Comparison of ENCODE assay signal across 19 mouse cellular contexts in genomic region chr8:12175496-12175895, GRCm38 (mm10).
DNase-seq lines count a peak whose midpoint lies in the region; ATAC-seq lines count a peak whose summit lies in the region.
"Had no signal": no experiment of that assay in that cellular context is flagged by ENCODE, and none has a peak within 500 bp of the region (broad histone marks: within the 10 kb centered on the region; RNA-seq: fewer than 3 reads in every experiment).

No protein-coding gene starts in this region.

- H3K36me3 ChIP-seq in heart, embryonic 13.5 days: no peaks in the 10 kb centered on the region
- no peaks in the 10 kb centered on the region for H3K36me3 ChIP-seq in neural tube, embryonic 13.5 days
- no peaks in the 10 kb centered on the region for H3K36me3 ChIP-seq in forebrain, embryonic 16.5 days (ENCODE audit: control insufficient read depth, insufficient read depth)
- no peaks in the 10 kb centered on the region for H3K36me3 ChIP-seq in neural tube, embryonic 14.5 days (ENCODE audit: control insufficient read depth, insufficient read depth, low read length)
- H3K36me3 ChIP-seq: embryonic facial prominence, embryonic 12.5 days; limb, embryonic 13.5 days; liver, embryonic 13.5 days had no signal

- no peaks in the 10 kb centered on the region for H3K9me3 ChIP-seq in heart, embryonic 13.5 days
- no peaks in the 10 kb centered on the region for H3K9me3 ChIP-seq in neural tube, embryonic 13.5 days
- no peaks in the 10 kb centered on the region for H3K9me3 ChIP-seq in forebrain, embryonic 16.5 days (ENCODE audit: control insufficient read depth, low read length)
- H3K9me3 ChIP-seq in neural tube, embryonic 14.5 days (ENCODE audit: control insufficient read depth, low read length): no peaks in the 10 kb centered on the region
- H3K9me3 ChIP-seq: embryonic facial prominence, embryonic 12.5 days; limb, embryonic 13.5 days; liver, embryonic 13.5 days had no signal

- peaks cover 7% of the 10 kb centered on the region for H3K4me1 ChIP-seq in heart, embryonic 13.5 days
- peaks cover 39% of the 10 kb centered on the region for H3K4me1 ChIP-seq in neural tube, embryonic 13.5 days (replicated peaks)
- peaks cover 30% of the 10 kb centered on the region for H3K4me1 ChIP-seq in forebrain, embryonic 16.5 days (replicated peaks; ENCODE audit: control insufficient read depth, insufficient read depth, low read length)
- H3K4me1 ChIP-seq in neural tube, embryonic 14.5 days (ENCODE audit: control insufficient read depth, insufficient read depth, low read length): no peaks in the 10 kb centered on the region; the same call in 1 of the 2 replicates
- H3K4me1 ChIP-seq: embryonic facial prominence, embryonic 12.5 days; liver, embryonic 13.5 days had no signal

- no peak for ATAC-seq in heart, embryonic 13.5 days (ENCODE audit: extremely low read depth, insufficient number of reproducible peaks, low FRiP score, low TSS enrichment)
- no peak for ATAC-seq in neural tube, embryonic 13.5 days (ENCODE audit: low read depth)
- ATAC-seq in forebrain, embryonic 16.5 days: 0 out of 2 replicates have a peak, but pooled peaks have one; percentile 22
- ATAC-seq in neural tube, embryonic 14.5 days (ENCODE audit: low read depth): no peak
- ATAC-seq: intestine, postnatal 0 days had no signal

- peaks cover 68% of the 10 kb centered on the region for H3K27me3 ChIP-seq in heart, embryonic 13.5 days (replicated peaks)
- H3K27me3 ChIP-seq in neural tube, embryonic 13.5 days: peaks cover 26% of the 10 kb centered on the region
- H3K27me3 ChIP-seq in forebrain, embryonic 16.5 days (replicated peaks; ENCODE audit: control insufficient read depth, insufficient read depth, low read length): no peaks in the 10 kb centered on the region
- no peaks in the 10 kb centered on the region for H3K27me3 ChIP-seq in neural tube, embryonic 14.5 days (ENCODE audit: control insufficient read depth, insufficient read depth, low read length)
- H3K27me3 ChIP-seq: embryonic facial prominence, embryonic 12.5 days; liver, embryonic 13.5 days had no signal

- H3K9ac ChIP-seq in heart, embryonic 13.5 days: no peak overlapping the region
- H3K9ac ChIP-seq in neural tube, embryonic 13.5 days: 0 out of 2 replicates have a peak overlapping the region, but pooled peaks have one; percentile 12
- H3K9ac ChIP-seq in forebrain, embryonic 16.5 days (replicated peaks; ENCODE audit: low read depth, low read length): no peak overlapping the region; the same call in 1 of the 2 replicates
- H3K9ac ChIP-seq in neural tube, embryonic 14.5 days (replicated peaks; ENCODE audit: low read depth, low read length): no peak overlapping the region
- H3K9ac ChIP-seq: embryonic facial prominence, embryonic 12.5 days; limb, embryonic 13.5 days; liver, embryonic 13.5 days; lung, embryonic 14.5 days had no signal

- H3K27ac ChIP-seq in heart, embryonic 13.5 days (replicated peaks): no peak overlapping the region
- H3K27ac ChIP-seq in neural tube, embryonic 13.5 days (replicated peaks): 0 out of 2 replicates have a peak overlapping the region, but pooled peaks have one; percentile 28
- no peak overlapping the region for H3K27ac ChIP-seq in forebrain, embryonic 16.5 days (ENCODE audit: low read length)
- no peak overlapping the region for H3K27ac ChIP-seq in neural tube, embryonic 14.5 days (ENCODE audit: low read depth, low read length)
- H3K27ac ChIP-seq: embryonic facial prominence, embryonic 12.5 days; limb, embryonic 13.5 days; liver, embryonic 13.5 days had no signal

- H3K4me2 ChIP-seq in heart, embryonic 13.5 days: 0 out of 2 replicates have a peak overlapping the region, but pooled peaks have one; percentile 6
- H3K4me2 ChIP-seq in neural tube, embryonic 13.5 days: 0 out of 2 replicates have a peak overlapping the region, but pooled peaks have one; percentile 13
- peak overlapping the region; percentile 16 for H3K4me2 ChIP-seq in forebrain, embryonic 16.5 days (ENCODE audit: low read length)
- peak overlapping the region; percentile 8; the same call in 1 of the 2 replicates for H3K4me2 ChIP-seq in neural tube, embryonic 14.5 days (ENCODE audit: low read depth, low read length)
- H3K4me2 ChIP-seq: embryonic facial prominence, embryonic 12.5 days; limb, embryonic 13.5 days; liver, embryonic 13.5 days; lung, embryonic 14.5 days had no signal

- no peak for DNase-seq in heart, adult 18-20 months
- DNase-seq in neural tube, embryonic 10.5 days (ENCODE audit: extremely low spot score, low spot score): no peak
- no peak for DNase-seq in kidney, postnatal 10 days
- DNase-seq: adrenal gland, postnatal 36 days; cerebellum, adult 8-10 months; gastrocnemius, postnatal 10 days; heart, adult 11 months; liver, embryonic 13.5 days; lung, embryonic 14.5 days; lung, postnatal 36 days; thymus, postnatal 4 days had no signal

- 49% methylated on average over 13 of the region's 13 CpGs for WGBS in heart, embryonic 13.5 days
- 46% methylated on average over 13 of the region's 13 CpGs for whole genome bisulfite sequencing in neural tube, embryonic 13.5 days
- WGBS in forebrain, embryonic 16.5 days: 21% methylated on average over 13 of the region's 13 CpGs
- WGBS in neural tube, embryonic 14.5 days: 34% methylated on average over 13 of the region's 13 CpGs

- no peak overlapping the region for H3K4me3 ChIP-seq in heart, embryonic 13.5 days
- no peak overlapping the region for H3K4me3 ChIP-seq in neural tube, embryonic 13.5 days
- H3K4me3 ChIP-seq in forebrain, embryonic 16.5 days (replicated peaks; ENCODE audit: low read length): no peak overlapping the region
- no peak overlapping the region for H3K4me3 ChIP-seq in neural tube, embryonic 14.5 days (ENCODE audit: low read depth, low read length)
- H3K4me3 ChIP-seq: embryonic facial prominence, embryonic 12.5 days; erythroblast, embryonic 14.5 days; limb, embryonic 13.5 days; liver, embryonic 13.5 days had no signal
